Mouse (Mus musculus) heart, adult 9 months (tissue): ENCODE data around the gene Smtn.

Source experiments
- DNase-seq, 2 experiments: peaks; one replicate each; pipeline ENCODE4 v3.0.0; 2022; ENCODE audit warnings: low spot score in 2 of 2

Gene Smtn

GRCm38 (mm10) chr11:3540451-3541085, at the start of gene Smtn:
Gene Smtn (minus strand): TSS chr11:3540612.
- DNase-seq = no peak

GRCm38 (mm10) chr11:3588036-3588672, 47.7 kb upstream of the Smtn start:
- no peak for DNase-seq

- DNase-seq = no peak
Measured at GRCm38 (mm10) chr11:3587350-3587749, 46.9 kb upstream of the Smtn start.

DNA sequence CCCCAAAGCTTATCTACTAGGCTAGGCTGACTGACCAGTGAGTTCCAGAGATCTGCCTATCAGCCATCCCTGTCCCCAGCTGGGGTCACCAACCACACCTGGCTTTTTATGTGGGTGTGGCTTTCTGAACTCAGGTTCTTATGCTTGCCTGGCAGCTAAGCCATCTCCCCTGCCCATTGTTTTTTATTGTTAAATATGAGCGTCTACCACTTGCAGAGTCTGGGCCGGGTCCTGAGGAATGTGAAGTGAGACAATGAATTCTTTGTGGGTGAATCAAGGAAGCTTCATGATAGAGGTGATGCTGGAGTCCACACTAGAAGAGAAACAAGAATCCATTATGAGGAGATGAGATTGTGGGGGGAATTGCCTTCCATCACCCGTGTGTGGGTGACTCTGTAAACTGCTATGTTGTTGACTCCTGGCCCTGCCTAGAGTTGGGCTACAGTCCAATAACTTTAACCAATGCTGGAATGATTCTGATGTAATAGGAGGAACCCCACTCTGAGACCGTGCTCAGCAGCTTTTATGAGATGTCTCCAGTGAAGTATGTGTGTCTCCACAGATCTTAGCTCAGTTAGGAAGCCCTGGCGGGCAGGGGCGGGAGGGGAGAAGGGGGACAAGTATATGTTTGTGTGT, 45.7 kb upstream of the Smtn start:
- no peak for DNase-seq

DNA sequence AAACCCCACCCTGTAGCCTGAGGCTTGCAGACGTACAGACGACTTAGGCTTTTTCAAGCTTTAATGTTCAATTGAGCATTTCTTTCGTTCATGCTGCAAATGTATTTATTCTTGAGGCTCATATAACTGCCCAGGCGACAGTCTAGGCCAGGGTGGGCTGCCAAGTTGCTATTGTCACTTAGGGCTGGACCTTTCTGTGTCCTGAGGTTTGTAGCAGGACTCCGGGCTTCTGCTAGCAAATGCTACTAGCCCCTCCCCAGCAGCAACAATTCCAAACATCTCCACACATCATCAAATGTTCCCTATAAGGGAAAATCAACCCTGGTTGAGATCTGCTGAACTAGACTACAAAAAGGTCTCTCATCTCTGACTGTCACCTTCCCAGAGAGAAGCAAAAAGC, 42.7 kb upstream of the Smtn start:
- DNase-seq = no peak

GRCm38 (mm10) chr11:3581908-3582307, 41.5 kb upstream of the Smtn start:
- no peak for DNase-seq

DNA sequence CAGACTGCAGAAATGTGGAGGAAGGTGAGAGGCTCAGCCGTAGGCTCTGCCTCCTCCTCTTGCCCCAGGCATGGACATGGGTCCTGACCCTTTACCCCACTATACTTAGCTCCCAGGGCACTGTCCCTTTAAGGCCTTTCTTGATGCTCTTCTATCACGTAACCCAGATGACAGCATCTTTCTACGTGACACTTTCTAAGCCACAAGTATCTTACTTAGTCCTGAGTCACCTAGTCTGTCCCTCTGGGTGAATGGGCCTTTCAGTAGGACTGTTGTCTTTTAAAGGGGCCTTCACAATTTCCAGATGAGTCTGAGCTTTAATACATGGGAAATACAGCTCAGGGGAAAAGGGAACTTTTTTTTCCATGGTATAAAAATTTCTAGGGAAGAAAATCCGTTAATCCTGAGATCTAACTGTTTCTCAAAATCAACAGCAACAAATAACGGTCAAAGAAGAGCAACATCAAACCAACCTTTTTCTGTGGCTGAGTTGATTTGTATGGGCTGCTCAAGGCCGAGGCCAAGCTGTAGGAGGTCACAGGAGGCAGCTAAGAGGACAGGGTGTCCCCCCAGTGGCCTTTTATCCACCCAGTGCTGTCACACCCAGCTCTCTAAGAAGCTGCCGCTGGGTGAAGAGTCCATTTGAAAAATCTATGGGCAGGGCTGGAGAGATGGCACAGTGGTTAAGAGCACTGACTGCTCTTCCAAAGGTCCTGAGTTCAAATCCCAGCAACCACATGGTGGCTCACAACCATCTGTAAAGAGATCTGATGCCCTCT, 40.1 kb upstream of the Smtn start:
- DNase-seq = no peak

GRCm38 (mm10) chr11:3578050-3578725, 37.8 kb upstream of the Smtn start:
- DNase-seq = no peak

- peak; percentile 56 to 68 for DNase-seq
Measured at GRCm38 (mm10) chr11:3575238-3575637, 34.8 kb upstream of the Smtn start.

DNA sequence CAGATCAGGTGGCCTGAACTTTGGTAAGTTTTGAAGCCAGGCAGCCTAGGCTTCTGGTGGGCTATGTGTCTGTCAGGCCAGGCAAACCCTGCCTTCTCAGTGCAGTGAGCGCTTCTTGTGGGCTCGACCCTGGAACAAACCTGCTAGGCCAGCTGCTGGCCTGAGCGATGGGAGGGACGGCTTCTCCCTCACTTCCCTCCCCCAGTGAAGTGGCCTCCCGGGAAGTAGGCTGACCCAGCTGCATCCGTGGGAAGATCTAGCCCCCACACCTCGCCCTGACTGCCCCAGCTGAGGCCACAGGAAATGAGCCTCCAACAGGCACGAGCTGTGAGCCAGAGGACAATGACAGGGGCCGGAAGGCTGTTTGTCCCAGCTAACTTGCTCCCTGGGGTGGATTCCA, 32.7 kb upstream of the Smtn start:
- DNase-seq = peak; percentile 90 to 96

DNA sequence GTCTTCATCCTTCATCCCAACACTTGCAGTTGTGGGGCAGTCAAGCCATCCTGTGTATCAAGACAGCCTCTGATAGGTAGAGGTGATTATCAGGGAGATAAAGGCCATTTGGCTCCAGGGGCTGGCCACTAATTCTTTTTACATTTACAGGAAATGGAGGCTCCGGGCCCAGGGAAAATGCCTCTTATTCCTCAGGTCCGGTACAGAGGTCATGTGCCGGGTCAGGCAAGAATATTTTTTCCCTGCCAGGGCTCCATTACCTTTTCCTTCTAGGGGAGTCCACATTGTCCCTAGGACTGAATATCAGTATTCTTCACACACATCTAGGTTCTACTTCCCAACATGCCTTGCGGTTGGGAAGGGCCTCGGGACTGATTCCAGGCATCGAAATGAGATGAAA, 31.8 kb upstream of the Smtn start:
- DNase-seq = peak in 1 of 2 experiments; percentile 64

DNA sequence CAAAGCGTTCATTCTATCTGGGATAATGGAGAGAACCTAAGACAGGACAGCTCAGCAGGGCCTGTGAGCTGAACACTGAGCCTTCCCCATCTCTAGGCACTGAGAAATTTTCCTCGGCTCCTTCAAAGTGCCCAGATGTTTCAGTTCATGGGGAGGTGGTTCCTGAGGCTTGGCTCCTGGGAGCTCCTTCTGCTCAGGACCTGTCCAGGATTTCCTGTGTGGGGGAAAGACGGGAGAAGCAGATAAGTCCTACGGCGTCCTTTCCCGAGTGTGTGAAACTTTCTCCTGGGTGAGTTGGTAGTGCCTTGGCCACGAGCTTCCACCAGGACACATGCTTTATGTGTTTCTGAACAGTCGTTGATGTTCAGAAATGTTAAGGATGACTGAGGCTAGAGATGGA, 29.9 kb upstream of the Smtn start:
- DNase-seq = no peak

DNA sequence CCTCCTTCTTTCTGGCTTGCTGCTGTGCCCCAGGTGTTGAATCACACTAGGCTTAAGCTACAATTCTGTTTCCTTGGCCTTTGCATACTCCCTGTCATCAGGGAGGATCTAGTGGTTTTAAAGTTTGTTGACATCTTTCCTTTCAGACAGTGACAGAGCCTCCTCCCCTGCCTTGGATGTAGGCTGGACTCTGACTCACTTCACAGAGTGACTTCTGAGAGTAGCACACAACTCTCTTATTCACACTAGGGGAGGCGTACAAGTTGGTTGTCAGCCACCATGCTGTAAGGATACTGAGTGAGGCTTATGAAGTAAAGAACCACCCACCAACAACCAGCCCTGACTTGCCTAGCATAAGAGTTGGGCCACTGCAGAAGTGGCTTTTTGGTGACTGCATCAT, 27.5 kb upstream of the Smtn start:
- no peak for DNase-seq

DNA sequence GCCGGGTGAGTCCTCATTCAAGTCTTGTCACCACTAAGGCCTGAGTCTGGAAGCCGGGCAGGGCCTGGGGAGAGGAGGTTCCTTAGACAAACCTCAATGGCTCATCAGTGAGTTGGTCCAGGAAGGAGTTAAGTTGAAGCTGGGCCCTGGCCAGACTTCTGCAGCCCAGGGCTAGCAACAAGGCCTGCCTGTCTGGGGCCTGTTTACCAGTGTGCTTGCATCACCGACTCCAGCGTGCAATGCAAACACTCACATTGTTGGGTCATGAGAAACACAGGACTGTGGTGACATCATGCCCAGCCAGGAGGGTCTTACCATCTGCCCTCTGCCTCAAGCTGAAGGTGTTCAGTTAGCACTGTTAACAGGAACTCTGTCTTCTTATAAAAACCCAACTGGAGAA, 25.6 kb upstream of the Smtn start:
- DNase-seq = no peak

- DNase-seq = no peak
Measured at GRCm38 (mm10) chr11:3564451-3564850, 24.0 kb upstream of the Smtn start.

DNA sequence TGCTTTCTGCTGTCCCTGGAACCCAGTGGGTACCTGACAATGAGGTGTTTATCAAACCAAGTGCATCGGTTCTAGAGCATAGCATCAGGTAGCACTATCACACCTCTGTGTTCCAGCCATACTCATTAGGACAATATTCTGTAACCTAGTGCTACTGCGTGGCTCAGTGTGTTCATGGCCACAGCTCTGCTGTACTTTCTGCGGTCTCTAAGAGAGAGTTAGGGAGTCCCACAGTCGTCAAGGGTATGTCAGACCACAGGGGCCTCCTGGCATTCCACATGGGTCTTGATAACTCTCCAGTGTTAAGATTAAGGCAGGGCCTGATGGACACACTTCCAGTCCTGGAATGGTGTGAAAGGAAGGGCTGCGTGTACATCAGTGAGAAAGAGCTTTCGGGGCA, 23.4 kb upstream of the Smtn start:
- no peak for DNase-seq

DNA sequence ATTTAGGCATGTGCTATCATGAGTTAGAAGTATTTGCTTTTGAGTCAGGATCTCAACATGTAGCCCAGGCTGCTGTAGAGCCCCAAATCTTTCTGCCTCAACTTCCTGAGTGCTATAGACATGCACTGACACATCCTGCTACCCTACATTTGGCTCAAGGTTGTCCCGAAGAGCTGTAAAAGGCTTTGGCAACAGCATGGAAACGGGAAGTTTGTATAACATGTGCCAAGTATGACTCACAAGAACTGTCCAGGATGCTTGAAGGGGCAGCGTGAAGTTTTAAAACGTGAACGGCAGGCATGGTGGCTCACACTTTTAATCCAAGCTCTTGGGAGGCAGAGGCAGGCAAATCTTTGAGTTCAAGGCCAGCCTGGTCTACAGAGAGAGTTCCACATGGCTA, 19.8 kb upstream of the Smtn start:
- DNase-seq = peak; percentile 59 to 78

- no peak for DNase-seq
Measured at GRCm38 (mm10) chr11:3557852-3558251, 17.4 kb upstream of the Smtn start.

GRCm38 (mm10) chr11:3554976-3555375, 14.6 kb upstream of the Smtn start:
- no peak for DNase-seq

DNA sequence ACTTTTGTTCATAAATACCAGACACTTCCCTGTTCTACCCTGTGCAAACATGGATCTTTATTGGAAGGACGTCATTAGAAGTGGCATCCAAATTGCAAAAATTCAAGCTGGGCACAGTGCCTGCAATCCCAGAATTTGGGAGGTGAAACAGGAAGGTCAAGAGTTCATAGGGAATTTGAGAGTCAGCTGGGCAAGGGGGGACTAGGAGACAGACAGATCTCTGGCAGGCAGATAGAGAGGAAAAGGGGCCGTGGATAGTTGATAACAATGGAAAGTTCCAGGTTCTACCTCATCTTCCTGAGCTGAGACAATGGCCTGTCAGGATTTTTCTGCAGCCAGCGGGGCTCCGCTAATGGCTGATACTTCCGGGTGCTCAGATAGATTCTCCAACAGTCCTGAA, 9.4 kb upstream of the Smtn start:
- DNase-seq = no peak

DNA sequence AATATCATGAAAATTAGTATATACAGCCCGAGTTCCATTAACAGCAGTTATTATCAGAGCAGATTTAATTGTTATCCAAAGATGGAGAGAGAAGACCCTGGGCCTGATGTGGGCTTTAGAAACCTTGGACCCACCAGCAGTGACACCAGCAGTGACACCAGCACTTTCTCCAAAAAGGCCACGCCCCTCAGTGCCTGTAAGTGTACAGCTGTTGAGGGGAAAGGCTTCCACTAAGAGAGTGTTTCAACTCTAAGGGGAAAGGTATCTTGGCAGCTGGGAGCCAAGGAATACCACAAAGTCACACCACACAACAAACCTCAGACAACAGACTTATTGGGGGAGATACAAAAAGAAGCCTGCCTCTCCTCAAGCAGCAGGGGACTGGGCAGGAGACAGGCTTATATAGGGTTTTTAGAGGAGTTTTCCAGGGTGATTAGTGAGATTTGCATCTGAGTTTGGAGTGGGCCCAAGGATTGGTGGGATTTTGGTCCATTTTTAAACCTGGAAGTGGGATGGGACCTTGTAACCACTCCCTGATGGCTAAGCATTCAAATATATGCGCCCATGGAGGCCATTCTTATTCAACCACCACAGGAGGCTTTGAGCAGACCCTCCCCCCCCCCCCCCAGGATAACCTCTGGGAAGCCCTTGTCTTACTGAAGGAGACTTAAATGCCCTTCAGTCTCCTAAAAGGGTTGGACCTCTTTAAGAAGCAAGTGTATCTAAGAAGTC, 8.3 kb upstream of the Smtn start:
- DNase-seq = no peak
